Mouse (Mus musculus) ES-E14 (cell line): ENCODE measurements at regions not wholly inside any gene's neighbourhood (a gene's known extent, or its start where the extent isn't known, plus 50 kb on each side); places are given as distances from the start of the nearest gene placed in this dataset.

ENCODE experiments used
- DNase-seq: peaks from one replicate; pipeline ENCODE4 v3.0.0-alpha.2; 2013; ENCODE audit warnings: low read depth, low spot score
- H3K27ac ChIP-seq: 2 replicates; pipeline ENCODE4 v1.5.1; 2012; ENCODE audit warnings: low read depth, mild to moderate bottlenecking, low read length, moderate library complexity, mixed read lengths; ENCODE audit not compliant: poor library complexity, insufficient read depth, severe bottlenecking
- H3K36me3 ChIP-seq: 2 replicates; pipeline ENCODE4 v1.6.1; 2012; ENCODE audit warnings: mild to moderate bottlenecking, low read length, moderate library complexity, mixed read lengths; ENCODE audit not compliant: control insufficient read depth, poor library complexity, insufficient read depth, severe bottlenecking
- H3K4me1 ChIP-seq, 2 experiments: fragments of 150-350 bp in 1 of 2; sonication (generic) in 1 of 2; 2 replicates each; pipeline ENCODE4 v1.6.1; 2012; ENCODE audit warnings: low read length in 2 of 2, mild to moderate bottlenecking in 1 of 2, mixed read lengths in 1 of 2; ENCODE audit not compliant: control insufficient read depth in 2 of 2, insufficient read depth in 2 of 2, poor library complexity in 1 of 2
- H3K4me3 ChIP-seq, 2 experiments: fragments of 150-350 bp in 1 of 2; sonication (generic) in 1 of 2; 2 replicates each; pipeline ENCODE4 v1.5.1; 2012; ENCODE audit warnings: low read length in 2 of 2, low read depth in 1 of 2, mild to moderate bottlenecking in 1 of 2, mixed read lengths in 1 of 2; ENCODE audit not compliant: insufficient read depth in 1 of 2, poor library complexity in 1 of 2, severe bottlenecking in 1 of 2
- H3K9ac ChIP-seq: 2 replicates; pipeline ENCODE4 v1.6.1; 2012; ENCODE audit warnings: low read depth, mild to moderate bottlenecking, low read length, mixed read lengths; ENCODE audit not compliant: poor library complexity, insufficient read depth, severe bottlenecking
- H3K9me3 ChIP-seq: fragments of 150-350 bp; sonication (generic); 2 replicates; pipeline ENCODE4 v1.6.1; 2012; ENCODE audit warnings: low read depth, mild to moderate bottlenecking, low read length; ENCODE audit not compliant: control insufficient read depth, insufficient read depth
- CHD2 ChIP-seq: IDR thresholded peaks from 2 replicates; pipeline ENCODE4 v1.6.1; 2014; ENCODE audit warnings: mild to moderate bottlenecking, low read depth, low read length, inconsistent platforms
- HCFC1 ChIP-seq: IDR thresholded peaks from 2 replicates; pipeline ENCODE4 v1.6.1; 2012; ENCODE audit warnings: low read length, inconsistent platforms, borderline replicate concordance; ENCODE audit not compliant: insufficient read depth
- MAFK ChIP-seq: IDR thresholded peaks from 2 replicates; pipeline ENCODE4 v1.6.1; 2014; ENCODE audit warnings: mild to moderate bottlenecking, low read depth, low read length, inconsistent platforms; ENCODE audit not compliant: insufficient read depth
- ZC3H11A ChIP-seq: IDR thresholded peaks from 2 replicates; pipeline ENCODE4 v1.6.1; 2012; ENCODE audit warnings: low read depth, mild to moderate bottlenecking, inconsistent platforms, low read length, borderline replicate concordance
- ZNF384 ChIP-seq: IDR thresholded peaks from 2 replicates; pipeline ENCODE4 v1.6.1; 2012; ENCODE audit warnings: low read depth, low read length, inconsistent platforms
- in situ Hi-C, 2 experiments: fragments of 600-800 bp; cut with MboI; formaldehyde crosslinking; loops; one replicate each; pipeline ENCODE4 v1.15.1; 2025; ENCODE audit warnings: low sequenced_read_pairs in 2 of 2, inconsistent platforms in 1 of 2; ENCODE audit not compliant: unreplicated experiment in 2 of 2

- Histone ChIP-seq H3K36me3 (no peaks in the 10 kb centered on the region), H3K4me1 (peaks cover 0 to 2% of the 10 kb centered on the region in 2 experiments; a peak in 1 of 4 replicates), H3K4me3 (no peak overlapping the region), H3K9ac (no peak overlapping the region), H3K9me3 (no peaks in the 10 kb centered on the region), H3K27ac (no peak overlapping the region)
- DNase-seq = no peak
- TF ChIP-seq HCFC1 = no peak
- no peak for TF ChIP-seq ZNF384
- no peak for TF ChIP-seq MAFK
- no peak for TF ChIP-seq ZC3H11A
- TF ChIP-seq CHD2 = no peak
- in situ Hi-C loops = no loop called here
Measured at GRCm38 (mm10) chr8:10830835-10831234, 177.4 kb downstream of the Irs2 start.

GRCm38 (mm10) chr8:10828580-10828979 is 179.7 kb downstream of the Irs2 start:
- DNase-seq = no peak
- TF ChIP-seq ZNF384 (no peak), HCFC1 (no peak), ZC3H11A (no peak), CHD2 (no peak), MAFK (no peak)
- no peak overlapping the region for H3K27ac ChIP-seq
- no peaks in the 10 kb centered on the region for H3K36me3 ChIP-seq
- peaks cover 0 to 2% of the 10 kb centered on the region in 2 experiments; a peak in 1 of 4 replicates for H3K4me1 ChIP-seq
- no peak overlapping the region for H3K9ac ChIP-seq
- in situ Hi-C loops = no loop called here
- no peaks in the 10 kb centered on the region for H3K9me3 ChIP-seq
- no peak overlapping the region for H3K4me3 ChIP-seq

GRCm38 (mm10) chr8:10827560-10827959 is 180.7 kb downstream of the Irs2 start:
- DNase-seq = no peak
- Histone ChIP-seq H3K4me3 (no peak overlapping the region), H3K9ac (no peak overlapping the region), H3K36me3 (no peaks in the 10 kb centered on the region), H3K9me3 (no peaks in the 10 kb centered on the region), H3K27ac (no peak overlapping the region), H3K4me1 (peaks cover 0 to 2% of the 10 kb centered on the region in 2 experiments; a peak in 1 of 4 replicates)
- in situ Hi-C loops = no loop called here
- TF ChIP-seq ZNF384 (no peak), ZC3H11A (no peak), HCFC1 (no peak), CHD2 (no peak), MAFK (no peak)

- no peak for DNase-seq
- Histone ChIP-seq H3K4me1 (peaks cover 0 to 2% of the 10 kb centered on the region in 2 experiments; a peak in 1 of 4 replicates), H3K36me3 (no peaks in the 10 kb centered on the region), H3K27ac (no peak overlapping the region), H3K9ac (no peak overlapping the region), H3K9me3 (no peaks in the 10 kb centered on the region), H3K4me3 (no peak overlapping the region)
- in situ Hi-C loops = no loop called here
- TF ChIP-seq MAFK (no peak), ZNF384 (no peak), ZC3H11A (no peak), HCFC1 (no peak), CHD2 (no peak)
Measured at GRCm38 (mm10) chr8:10825981-10826380, 182.3 kb downstream of the Irs2 start.

- Histone ChIP-seq H3K4me1 (peaks cover 0 to 2% of the 10 kb centered on the region in 2 experiments; a peak in 1 of 4 replicates), H3K27ac (no peak overlapping the region), H3K9me3 (no peaks in the 10 kb centered on the region), H3K36me3 (no peaks in the 10 kb centered on the region), H3K4me3 (no peak overlapping the region), H3K9ac (no peak overlapping the region)
- TF ChIP-seq ZC3H11A = no peak
- no peak for TF ChIP-seq ZNF384
- TF ChIP-seq MAFK = no peak
- TF ChIP-seq CHD2 = no peak
- TF ChIP-seq HCFC1 = no peak
- in situ Hi-C loops = no loop called here
- DNase-seq = no peak
Measured at GRCm38 (mm10) chr8:10825192-10825926, 182.9 kb downstream of the Irs2 start.
